Mouse (Mus musculus) cerebellum, adult 9-10 months (tissue): ENCODE data around the gene Rexo1.
A peak's percentile ranks its signal among the peaks of the same experiment; 100 is the strongest.

Experiments
- DNase-seq: peaks from one replicate; pipeline ENCODE4 v3.0.0; 2022

Gene Rexo1

DNA sequence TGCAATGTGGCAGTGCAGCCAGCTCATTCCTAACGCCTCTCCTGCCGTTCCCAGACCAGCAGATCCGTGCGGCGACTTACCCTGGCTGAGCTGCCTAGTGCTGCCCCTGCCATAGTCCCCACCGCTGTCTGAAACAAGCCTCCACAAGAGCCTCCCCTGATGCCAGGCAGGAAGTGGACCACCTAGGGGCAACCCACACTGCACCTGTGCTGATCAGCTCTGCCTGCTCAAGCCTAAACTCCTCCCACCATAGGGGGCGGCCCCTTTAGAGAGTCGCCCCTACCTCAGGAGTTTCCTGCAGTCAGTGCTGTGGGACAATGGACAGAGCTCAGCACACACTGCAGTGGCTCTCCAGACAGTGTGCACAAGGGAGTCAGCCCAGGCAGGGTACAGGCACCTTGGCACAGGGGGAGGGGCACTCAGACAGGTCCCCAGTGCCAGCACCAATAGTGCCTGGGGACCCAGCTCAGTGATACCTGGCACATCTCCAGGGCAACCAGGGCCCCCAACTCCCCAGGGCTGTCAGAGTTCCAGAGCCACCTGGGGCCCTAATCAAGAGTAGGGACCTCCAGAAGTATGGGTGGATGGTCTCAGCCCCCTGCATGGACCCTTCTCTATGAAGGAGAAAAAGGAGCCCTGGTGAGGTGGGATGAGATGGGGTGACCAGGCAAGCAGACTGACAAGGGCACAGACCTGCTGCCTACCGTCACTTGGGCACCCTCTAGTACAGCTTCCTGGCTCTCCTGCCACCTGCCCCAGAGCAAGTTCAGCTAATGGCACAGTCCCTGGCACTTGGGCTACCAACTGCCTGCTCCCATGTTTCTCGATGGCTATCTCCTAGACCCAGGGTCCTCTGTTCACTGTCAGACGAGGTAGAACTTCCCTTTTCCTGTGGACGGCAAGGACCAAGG is 23.5 kb upstream of the Rexo1 start:
- DNase-seq: no peak

DNA sequence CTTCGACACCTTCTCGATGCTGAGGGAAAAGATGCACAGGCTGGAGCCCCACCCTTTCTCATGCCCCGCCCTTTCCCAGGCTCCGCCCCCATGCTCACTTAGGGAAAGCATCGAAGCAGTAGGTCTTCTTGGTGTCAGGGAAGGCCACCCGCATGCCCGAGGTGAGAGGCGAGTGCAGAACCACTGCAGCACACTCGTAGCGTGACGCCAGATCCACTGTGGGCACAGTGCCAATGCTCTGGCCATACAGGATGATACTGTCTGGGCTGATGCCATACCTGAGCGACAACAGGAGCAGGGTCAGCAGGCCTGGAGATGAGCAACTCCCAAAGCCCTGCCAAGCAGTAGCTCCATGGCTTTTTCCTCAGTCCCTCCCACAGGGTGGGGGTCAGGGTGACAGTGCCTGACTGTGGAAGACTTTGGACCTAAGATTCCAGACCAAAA is 22.7 kb upstream of the Rexo1 start:
- no peak for DNase-seq

DNA sequence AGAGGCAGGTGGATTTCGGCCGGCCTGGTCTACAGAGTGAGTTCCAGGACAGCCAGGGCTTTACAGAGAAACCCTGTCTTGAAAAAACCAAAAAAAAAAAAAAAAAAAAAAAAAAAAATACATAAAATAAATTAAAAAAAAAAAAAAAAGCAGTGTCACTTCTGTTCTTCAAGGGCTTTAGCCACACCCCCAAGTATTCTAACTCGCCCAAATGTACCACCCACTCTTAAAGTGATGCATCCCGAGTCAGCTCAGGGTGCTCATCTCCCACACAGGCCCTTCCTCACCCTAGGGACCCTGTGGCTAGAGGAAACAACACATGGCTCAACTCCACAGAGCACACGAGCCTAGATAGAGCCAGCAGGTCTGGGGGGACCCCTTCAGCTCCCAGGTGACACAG is 21.7 kb upstream of the Rexo1 start:
- DNase-seq: no peak

DNA sequence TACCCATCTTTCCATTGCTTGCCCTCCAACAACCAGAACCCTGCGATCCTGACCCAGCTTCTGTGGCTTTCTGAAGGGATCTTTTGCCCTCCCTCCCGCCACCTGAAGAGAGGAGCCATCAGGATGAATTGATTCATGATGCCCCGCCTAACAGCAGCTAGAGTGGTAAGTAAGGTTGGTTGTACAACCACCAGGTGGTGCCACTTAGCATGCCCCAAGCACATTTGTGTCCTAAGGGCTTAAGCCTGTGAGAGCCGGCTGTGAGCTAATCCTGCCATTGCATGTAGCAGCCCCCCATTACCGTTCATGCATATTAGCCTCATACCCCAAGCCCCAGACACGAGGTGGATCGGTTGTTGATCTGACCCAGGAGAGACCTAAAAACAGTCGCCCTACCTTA is 17.6 kb upstream of the Rexo1 start:
- peak; percentile 79 for DNase-seq

DNA sequence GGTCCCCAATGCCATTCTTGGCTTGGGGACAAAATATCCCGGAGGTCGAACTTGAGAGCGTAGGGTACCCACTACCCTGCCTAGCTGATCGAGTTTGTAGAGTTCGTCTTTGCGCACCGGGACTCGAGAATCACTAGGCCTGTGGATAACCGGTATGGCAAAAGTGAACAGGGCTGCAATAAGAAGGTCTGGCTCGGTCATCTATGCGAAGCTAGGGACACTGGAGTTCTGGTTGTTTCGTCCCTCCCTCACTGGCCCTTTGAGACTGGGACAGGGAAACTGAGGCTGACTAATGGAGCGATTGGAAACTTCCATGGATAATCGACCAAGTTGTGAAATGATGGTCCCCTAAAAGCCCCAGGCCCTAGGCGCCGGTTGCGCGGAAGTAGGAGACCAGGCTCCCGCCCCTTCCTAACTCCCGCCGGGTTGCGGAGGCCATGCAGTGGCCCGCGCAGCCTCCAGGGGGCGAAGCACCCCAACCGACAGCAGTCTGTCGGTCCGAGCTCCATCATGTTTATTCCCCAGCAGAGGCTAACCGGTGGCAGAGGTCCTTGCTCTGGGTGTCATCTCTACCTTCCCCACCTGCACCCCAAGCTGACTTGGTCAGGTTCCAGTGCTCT is 16.9 kb upstream of the Rexo1 start:
- DNase-seq: peak; percentile 80

DNA sequence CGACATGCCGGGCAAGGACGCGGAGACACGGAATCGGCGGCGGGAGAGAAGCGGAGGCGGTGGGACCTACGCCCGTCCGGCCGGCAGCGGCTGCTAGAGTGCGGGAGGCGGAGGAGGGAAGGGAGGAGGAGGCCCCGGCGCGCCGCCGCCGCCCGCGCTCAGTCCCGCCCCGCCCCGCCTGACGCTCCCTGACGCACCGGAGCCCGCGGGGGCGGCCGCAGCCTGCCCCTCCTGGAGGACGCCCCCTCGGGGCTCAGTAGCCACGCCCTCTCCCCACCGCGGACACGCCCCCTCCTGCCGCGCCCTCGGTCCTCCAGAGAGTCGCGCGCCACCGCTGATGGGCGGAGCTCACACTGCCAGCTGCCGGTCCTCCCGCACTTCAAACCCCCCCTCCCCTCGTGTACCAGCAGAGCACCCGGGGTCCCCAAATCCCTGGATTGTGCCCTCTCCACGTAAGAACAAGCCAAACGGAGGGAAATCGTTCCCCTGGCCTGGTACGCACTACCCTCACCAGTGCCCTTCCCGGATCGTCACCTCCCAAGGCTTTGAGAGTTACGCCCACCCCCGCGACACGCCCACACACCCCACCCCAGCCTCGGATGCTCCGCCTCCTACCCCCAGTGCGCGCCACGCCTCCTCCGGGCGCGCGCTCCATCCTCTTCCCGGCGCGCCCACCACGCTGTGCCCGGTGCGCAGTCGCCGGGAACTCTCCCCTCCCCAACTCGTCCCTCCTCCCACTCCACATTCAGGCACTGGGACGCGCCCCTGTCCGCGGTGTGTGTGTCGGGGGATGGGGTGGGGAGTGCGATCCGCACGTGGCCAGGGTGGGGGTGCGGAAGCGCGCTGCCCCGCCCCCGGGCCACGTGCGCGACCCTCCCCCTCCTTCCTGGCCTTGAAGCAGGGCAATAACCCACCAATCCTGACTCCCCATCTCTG is 16.1 kb upstream of the Rexo1 start, which contains the start of gene Klf16:
Klf16 (minus strand) TSS at position 127 of the 936 bp plus-strand sequence.
- DNase-seq: peak; percentile 90

DNA sequence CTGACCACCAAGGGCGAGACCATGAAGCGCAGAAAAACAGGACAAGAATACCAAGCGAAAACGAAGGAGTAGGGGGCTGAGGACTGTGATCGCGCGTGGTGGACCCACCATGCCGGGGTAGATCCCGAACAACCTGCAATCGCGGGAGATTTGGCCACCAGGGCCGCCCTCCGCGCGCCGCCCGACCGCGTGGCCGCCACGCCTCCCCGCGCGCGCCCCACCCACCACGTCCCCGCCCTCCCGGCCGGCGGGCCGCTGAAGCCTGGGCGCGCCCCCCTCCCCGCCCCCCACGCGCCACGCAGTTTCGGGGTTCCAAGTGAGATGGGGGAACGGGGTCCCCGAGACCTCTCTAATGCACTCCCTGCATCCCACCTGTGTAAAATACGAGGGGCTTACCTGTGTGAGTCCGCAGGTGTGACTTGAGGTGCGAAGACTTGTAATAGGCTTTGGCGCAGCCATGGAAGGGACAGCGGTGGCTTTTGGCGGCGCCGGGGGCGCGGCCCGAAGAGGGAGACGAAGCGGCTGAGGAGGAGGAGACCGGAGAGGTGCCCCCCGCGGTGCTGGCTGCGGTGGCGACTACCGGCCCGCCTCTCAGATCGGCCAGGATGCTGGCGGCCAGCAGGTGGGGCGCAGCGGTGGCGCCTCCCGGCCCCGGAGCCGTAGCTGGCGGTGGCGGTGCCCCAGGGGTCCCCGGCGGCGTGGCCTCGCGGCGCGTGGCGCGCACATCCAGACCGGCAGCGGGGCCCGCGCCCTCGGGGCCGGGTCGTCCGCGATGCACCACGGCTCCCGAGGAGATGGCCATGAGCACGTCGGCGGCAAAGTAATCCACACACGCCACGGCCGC is 15.2 kb upstream of the Rexo1 start:
- peak; percentile 63 for DNase-seq

DNA sequence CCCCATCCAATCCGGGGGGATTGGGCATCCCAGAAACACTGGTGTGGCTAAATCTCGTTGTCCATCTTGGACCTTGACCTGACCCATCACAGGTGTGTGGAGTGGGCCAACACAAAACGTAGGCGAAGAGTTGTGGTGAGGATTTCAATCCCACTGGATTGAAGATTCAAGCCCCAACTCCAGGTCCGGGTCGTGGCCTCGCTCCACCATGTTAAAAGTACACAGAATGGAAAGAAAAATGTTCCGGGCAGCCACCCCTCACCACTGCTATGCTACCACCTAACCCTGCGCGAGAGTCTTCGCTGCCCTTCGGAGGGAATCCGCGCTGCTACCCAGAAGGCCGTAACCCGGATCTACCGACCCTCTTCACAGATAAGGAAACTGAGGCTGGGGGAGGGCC is 14.6 kb upstream of the Rexo1 start:
- DNase-seq: peak; percentile 42

DNA sequence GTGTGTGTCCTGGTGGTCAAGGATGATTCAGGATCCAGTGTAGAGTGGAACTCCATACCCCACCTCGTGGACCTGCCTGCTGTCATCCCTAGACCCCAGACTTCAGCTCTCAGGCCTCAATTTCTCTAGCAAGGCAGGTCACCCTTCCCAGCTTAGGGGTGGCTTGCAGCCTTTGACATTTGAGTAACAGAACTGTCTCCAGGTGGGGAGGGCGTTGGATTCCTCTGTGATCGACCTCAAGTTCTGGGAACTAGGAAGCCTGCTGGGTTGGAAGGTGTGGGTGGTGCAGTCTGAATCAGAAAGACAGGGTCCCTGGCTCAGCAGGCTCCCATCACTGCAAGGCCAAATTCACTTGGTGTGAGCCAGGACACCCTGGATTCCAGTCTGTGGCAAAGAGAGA is 13.5 kb upstream of the Rexo1 start:
- peak; percentile 52 for DNase-seq

DNA sequence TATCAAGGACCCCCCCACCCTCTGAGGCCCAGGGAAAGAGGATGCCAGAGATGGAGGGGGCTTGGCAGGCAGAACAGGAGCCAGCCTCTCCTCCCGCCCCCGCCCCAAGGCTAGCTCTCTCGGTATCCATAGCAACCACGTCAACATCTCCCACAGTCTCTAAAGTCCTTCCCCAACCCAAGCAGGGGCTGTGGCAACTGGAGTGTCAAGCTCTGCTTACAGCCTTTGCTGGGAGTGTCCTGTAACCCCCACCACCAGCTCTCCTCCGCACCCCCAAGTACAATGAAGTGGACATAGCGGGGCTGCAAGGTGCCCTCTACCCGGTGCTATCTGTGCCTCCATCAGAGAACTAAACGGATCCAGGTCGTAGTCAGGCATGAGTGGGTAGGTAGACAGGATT is 12.6 kb upstream of the Rexo1 start:
- no peak for DNase-seq

DNA sequence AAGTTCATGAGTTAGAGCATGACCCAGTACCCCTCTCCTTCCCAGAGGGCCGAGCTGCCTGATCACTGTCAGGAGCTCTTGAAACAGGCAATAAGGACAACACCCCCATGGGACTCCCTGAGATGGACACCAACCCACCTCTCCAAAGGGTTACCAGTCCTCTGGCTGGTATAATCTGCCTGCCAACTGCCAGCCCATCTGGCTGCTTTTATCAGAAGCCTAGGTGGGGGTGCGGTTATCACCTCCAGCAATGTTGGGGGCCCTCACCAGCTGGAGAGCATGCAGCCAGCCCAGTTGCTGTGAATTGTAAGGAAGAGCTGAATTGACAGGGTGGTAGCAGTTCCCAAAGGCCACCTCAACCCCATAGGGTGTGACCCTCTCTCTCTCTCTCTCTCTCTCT is 11.1 kb upstream of the Rexo1 start:
- peak; percentile 39 for DNase-seq

DNA sequence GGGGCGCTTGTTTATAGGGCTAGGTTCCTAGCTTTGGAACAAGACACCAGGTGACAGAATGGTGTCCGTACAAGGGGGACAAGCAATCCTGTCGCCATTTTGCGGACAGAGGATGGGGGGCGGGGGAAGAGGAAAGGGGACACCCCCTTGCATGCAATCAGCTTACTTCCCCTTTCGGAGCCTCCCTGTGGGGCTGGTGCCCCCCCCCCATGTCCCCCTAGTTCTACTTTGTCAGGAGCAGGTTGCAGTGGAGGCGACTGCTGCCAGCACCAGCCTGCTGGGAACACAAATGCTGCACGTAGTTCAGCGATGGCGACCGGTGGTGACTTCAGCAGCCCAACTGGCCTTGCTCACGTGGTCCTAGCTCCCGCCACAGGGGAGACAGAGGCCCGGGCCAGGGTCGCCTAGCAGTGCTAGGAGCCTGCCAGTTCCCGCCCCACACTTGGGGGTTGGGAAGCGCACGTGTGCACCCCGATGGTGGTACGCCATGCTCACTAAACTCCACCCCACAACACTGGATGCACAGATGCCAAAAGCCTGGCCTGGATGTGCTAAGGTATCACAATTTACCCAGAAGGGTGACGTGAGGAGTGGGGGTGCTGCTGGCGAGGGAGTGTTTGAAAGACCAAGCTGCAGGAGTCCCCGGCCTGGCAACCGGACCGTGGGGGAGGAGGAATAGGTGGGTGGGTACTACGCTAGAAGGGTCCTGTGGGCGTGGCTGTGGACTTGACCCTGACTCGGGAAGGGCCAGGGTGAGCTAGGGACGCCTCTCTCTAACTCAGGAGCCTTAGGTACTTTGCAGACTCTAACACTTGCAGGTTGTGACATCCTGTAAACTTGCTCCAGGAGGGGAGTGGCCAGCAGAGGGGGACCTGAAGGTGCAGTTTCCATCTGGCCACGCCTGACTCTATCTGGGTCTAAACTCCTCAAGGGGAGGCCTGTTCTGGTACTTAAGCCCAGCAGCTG is 9.8 kb upstream of the Rexo1 start:
- DNase-seq: no peak

DNA sequence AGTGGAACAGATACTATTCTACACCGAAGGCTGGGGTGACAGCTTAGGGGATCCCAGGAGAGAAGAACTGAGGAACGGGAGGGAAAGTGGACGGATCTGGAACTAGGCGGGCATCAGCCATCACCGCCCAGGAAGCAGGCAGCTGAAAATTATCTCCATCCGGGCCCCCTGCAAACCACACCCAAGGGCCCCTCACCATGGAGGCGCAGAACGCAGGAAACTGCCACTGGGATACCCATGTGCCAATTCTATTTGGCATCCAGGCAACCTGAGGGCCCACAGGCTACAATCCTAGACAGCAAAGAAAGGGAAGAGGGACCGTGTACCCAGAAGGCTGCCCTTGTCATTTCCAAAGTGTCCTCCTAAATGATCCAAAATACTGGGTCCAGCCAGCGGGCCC is 9.1 kb upstream of the Rexo1 start:
- DNase-seq: no peak

DNA sequence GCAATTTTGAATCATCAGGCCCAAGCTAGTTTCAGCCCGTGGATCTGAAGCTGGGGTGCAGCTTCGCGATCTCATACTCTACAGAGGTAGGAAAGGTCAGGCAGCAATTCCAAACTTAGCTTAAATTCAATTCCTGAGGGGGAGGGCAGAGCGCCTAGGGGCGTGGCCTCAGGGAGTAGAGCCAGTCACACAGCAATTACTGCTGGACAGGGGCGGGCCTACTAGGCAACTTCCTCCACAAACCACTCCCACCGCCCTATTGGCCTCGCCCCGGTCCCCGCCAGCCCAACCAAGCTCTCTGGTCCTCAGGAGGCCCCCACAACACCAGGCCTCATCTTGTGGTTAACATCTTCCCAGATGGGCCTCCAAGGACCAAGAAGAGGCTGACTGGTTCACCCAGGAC is 8.3 kb upstream of the Rexo1 start:
- no peak for DNase-seq

DNA sequence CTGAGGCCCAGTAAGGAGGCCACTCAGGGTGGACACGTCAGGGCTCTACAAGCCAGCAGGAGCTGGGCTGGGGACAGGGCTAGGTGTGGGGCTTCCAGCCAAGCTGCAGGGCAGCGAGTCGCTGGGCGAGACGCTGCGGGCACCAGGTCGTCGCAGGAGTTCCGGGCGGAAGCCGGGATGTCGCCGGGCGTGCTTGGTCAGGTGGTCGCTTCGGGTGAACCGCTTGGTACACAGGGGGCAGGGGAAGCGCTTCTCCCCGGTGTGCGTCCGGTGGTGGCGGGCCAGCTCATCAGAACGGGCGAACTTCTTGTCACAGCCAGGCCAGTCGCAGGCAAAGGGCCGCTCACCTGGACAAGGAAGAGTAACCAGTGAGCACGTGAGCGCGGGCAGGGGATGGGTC is 7.5 kb upstream of the Rexo1 start:
- no peak for DNase-seq

DNA sequence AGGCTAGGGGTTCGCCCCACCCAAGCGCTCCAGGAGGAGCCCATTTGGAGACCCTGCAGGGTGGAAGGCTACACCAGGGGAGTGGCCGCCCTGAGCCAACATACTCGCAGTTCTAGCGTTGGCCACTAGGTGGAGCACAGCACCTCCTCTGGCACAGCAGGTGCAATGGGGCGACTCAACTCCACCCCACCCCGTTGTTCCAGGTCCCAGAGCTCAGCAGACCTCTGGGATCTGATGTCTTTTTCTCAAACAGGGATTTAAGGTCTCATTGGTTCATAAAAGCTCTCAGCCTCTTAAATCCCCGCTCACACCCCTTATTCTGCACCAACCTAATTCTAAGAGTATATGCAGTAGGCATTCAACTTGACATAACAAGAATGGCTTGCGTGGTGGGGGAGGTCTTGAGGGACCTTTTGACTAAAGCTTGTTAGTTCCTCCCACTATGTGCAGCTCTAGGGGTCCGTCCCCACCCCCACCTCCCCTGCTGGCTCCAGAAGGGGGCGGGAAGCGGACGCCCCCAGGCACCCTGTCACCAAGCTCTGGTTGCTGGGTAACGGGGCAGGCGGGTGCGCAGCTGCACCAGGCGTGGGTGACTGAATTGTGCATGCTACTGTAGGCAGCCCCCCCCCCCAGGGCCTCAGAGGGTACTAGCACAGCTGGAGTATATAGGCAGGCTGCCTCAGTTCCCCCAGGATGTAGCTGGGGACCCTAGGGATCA is 5.2 kb upstream of the Rexo1 start:
- DNase-seq: peak; percentile 91

DNA sequence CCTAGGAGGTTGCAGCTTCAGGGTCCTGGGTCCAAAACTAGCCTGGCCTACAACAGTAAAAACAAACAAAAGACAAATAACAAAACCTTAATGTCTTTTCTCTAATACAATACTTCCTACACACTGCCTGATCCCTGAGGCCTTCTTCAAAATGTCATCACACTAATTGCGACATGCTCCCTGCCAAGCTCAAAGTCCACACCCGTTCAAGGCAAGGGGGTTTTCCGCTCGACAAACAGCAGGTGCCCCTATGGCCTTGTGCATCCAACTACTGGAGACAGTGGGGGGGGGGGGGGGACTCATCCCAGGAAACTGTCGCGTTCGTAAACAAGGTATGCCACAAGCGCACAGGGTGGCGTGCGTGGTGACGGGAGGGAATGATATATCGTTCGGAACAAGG is 739 bp downstream of the Rexo1 start:
- no peak for DNase-seq

DNA sequence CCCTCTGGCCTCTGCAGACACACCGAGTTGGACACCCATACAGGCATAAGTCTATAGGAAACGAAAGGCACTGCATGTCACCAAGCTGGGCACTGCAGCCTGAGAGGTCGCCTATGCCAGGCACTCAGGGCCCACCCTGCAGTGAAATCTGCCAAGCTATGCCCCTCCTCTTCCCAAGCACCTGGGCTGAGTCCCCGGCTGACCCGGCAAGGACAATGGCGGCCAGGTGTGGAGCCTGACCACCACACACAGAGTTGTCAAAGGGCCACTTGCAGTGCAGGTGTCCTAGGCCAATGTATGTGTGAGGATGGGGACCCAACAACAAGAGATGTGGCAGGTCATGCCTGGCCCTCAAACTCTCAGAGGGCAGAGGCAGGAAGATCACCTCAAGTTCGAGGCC is 1.9 kb downstream of the Rexo1 start:
- peak; percentile 40 for DNase-seq

DNA sequence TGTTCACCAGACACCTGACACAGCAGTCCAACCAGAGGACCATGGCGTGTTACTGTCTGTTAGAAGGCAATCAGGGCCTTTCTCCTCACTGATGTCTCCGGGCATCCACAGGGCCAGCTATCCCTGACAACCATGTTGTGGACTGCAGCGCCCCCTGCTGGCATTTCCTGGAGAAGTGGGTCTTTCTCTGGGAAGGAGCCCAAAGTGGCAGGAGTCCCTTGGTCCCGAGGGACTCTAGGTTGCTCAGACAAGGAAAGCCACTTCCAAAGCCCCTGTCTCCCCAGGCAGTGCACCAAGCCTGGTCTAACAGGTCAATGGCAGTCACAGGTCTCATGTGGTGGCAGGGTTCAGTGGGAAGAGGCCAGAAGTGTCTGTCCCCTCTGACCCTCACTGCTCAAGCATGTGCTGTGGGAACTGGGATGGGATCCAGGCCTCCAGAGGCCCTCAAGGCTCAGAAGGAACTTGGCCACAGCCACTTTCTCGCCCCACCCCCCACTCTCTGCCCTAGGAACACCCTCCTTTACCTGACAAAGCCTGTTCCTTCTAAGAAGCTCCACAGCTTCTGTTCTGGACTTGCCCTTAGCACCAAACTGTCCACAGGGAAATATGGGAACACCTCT is 3.9 kb downstream of the Rexo1 start:
- DNase-seq: peak; percentile 83

DNA sequence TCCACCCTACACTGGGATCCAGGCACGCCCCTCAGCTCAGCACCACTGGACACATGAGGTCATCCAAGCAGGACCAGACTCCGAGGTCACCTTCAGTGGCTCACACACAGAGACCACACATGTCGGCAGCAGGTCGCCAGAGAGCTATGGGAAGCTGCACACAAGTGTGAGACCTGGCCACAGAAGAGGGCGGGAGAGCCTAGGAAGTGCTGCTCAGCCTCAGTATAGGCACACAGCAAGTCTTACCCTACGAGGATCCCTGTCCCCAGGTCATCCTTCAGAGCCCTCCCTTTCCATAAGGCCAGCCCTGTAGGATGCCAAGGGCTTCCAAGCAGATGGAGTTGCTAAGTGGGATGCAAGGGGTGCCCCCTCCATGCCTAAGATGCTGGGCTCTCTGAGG is 7.4 kb downstream of the Rexo1 start:
- DNase-seq: no peak
